Mouse (Mus musculus) embryonic fibroblast, embryonic 13.5 days (primary cell): ENCODE results near the gene Ugt1a7c.
"Not testable (repeated sequence)": the region's sequence is repeated elsewhere in the genome, so short reads cannot be mapped to it uniquely, and the experiment has no call there.

Experiments
- CTCF ChIP-seq: IDR thresholded peaks from 2 replicates; pipeline ENCODE4 v1.5.1; 2011; ENCODE audit warnings: mild to moderate bottlenecking, control low read depth, low read length, moderate library complexity, borderline replicate concordance; ENCODE audit not compliant: insufficient read depth
- POLR2A ChIP-seq: IDR thresholded peaks from 2 replicates; pipeline ENCODE4 v1.6.1; 2011; ENCODE audit warnings: low read depth, mild to moderate bottlenecking, control low read depth, low read length, moderate library complexity

DNA sequence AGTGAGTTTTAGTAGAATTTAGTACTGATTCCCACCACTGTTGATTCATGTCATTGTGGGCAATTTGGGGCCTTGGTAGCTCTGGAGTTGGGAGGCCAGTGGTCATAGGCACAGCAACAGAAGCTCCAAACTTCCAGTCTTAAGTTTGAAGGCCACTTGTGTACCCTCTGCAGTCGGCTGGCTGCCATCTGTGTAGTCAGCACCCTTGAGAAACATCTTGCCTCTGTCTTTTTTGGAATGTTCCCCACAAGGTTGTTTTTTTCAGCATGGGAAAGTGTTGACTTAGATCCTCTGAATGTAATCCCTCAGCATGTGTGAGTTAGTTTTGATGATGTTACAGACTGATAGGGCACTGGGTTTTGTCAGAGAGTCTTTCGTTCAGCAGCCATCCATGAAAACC lies 4.8 kb downstream of the Ugt1a7c start:
- TF ChIP-seq POLR2A, CTCF: not testable (repeated sequence)
